Mouse (Mus musculus): ENCODE data around the gene Rcan1. TPM values are rescaled to one million over a fixed set of nuclear protein-coding genes. Genes with fewer than 3 reads are reported as not detected.

Gene Rcan1
- polyA plus RNA-seq, 1 experiment from 2014 or later = 47.4 TPM

GRCm38 (mm10) chr16:92498589-92498981, 27.9 kb upstream of the Rcan1 start:
- WGBS = under 1% methylated on average over 34 of the region's 34 CpGs
- Histone ChIP-seq H3K36me3 (no peaks in the 10 kb centered on the region), H3K9ac (replicated peaks) (peak overlapping the region; percentile 63), H3K4me1 (replicated peaks) (peaks cover 15% of the 10 kb centered on the region), H3K4me3 (replicated peaks) (peak overlapping the region; percentile 50), H3K27ac (no peak overlapping the region), H3K4me2 (replicated peaks) (peak overlapping the region; percentile 77), H3K27me3 (peaks cover 51% of the 10 kb centered on the region), H3K9me3 (no peaks in the 10 kb centered on the region)
- ATAC-seq = 0 out of 2 replicates have a peak, but pooled peaks have one; percentile 45

GRCm38 (mm10) chr16:92497851-92498588, 27.4 kb upstream of the Rcan1 start:
- Histone ChIP-seq H3K4me2 (replicated peaks) (peak overlapping the region; percentile 77), H3K36me3 (no peaks in the 10 kb centered on the region), H3K27me3 (peaks cover 51% of the 10 kb centered on the region), H3K4me3 (replicated peaks) (peak overlapping the region; percentile 50), H3K27ac (no peak overlapping the region), H3K9ac (replicated peaks) (peak overlapping the region; percentile 63; the same call in 1 of the 2 replicates), H3K9me3 (no peaks in the 10 kb centered on the region), H3K4me1 (replicated peaks) (peaks cover 15% of the 10 kb centered on the region)
- no peak for ATAC-seq
- 9% methylated on average over 26 of the region's 26 CpGs for WGBS

- ATAC-seq = no peak
- Histone ChIP-seq H3K27me3 (no peaks in the 10 kb centered on the region), H3K4me1 (replicated peaks) (no peaks in the 10 kb centered on the region), H3K4me2 (replicated peaks) (no peak overlapping the region), H3K27ac (no peak overlapping the region), H3K4me3 (replicated peaks) (no peak overlapping the region), H3K9me3 (no peaks in the 10 kb centered on the region), H3K36me3 (no peaks in the 10 kb centered on the region), H3K9ac (replicated peaks) (no peak overlapping the region)
- WGBS = 81% methylated on average over 9 of the region's 9 CpGs
Observed at GRCm38 (mm10) chr16:92489356-92489755, 18.7 kb upstream of the Rcan1 start.

GRCm38 (mm10) chr16:92488456-92488855, 17.8 kb upstream of the Rcan1 start:
- Histone ChIP-seq H3K9me3 (no peaks in the 10 kb centered on the region), H3K36me3 (no peaks in the 10 kb centered on the region), H3K4me2 (replicated peaks) (no peak overlapping the region), H3K27me3 (no peaks in the 10 kb centered on the region), H3K9ac (replicated peaks) (no peak overlapping the region), H3K4me1 (replicated peaks) (no peaks in the 10 kb centered on the region), H3K27ac (no peak overlapping the region), H3K4me3 (replicated peaks) (no peak overlapping the region)
- no peak for ATAC-seq
- WGBS = 89% methylated on average over 5 of the region's 5 CpGs

- no peaks in the 10 kb centered on the region for H3K36me3 ChIP-seq
Observed at GRCm38 (mm10) chr16:92487489-92487888, 16.8 kb upstream of the Rcan1 start.

GRCm38 (mm10) chr16:92487086-92487485, 16.4 kb upstream of the Rcan1 start:
- no peaks in the 10 kb centered on the region for H3K36me3 ChIP-seq
- H3K27ac ChIP-seq = no peak overlapping the region
- no peaks in the 10 kb centered on the region for H3K27me3 ChIP-seq
- H3K4me1 ChIP-seq (replicated peaks) = no peaks in the 10 kb centered on the region
- no peak overlapping the region for H3K4me2 ChIP-seq (replicated peaks)
- H3K9me3 ChIP-seq = no peaks in the 10 kb centered on the region
- ATAC-seq = no peak
- H3K4me3 ChIP-seq (replicated peaks) = no peak overlapping the region
- H3K9ac ChIP-seq (replicated peaks) = no peak overlapping the region
- WGBS = 88% methylated on average over 6 of the region's 6 CpGs

More at GRCm38 (mm10) chr16:92487489-92487888, 16.8 kb upstream of the Rcan1 start:
- no peaks in the 10 kb centered on the region for H3K4me1 ChIP-seq (replicated peaks)
- H3K9ac ChIP-seq (replicated peaks) = no peak overlapping the region
- 52% methylated on average over 4 of the region's 4 CpGs for WGBS
- ATAC-seq = no peak
- no peaks in the 10 kb centered on the region for H3K27me3 ChIP-seq
- no peak overlapping the region for H3K27ac ChIP-seq
- no peak overlapping the region for H3K4me2 ChIP-seq (replicated peaks)
- H3K9me3 ChIP-seq = no peaks in the 10 kb centered on the region
- H3K4me3 ChIP-seq (replicated peaks) = no peak overlapping the region

- Histone ChIP-seq H3K4me1 (replicated peaks) (no peaks in the 10 kb centered on the region), H3K4me3 (replicated peaks) (no peak within 1 kb of the TSS), H3K36me3 (no peaks in the 10 kb centered on the region), H3K27ac (no peak within 1 kb of the TSS), H3K27me3 (0 out of 2 replicates have a peak, but pooled peaks cover 3% of the 10 kb centered on the region), H3K9me3 (no peaks in the 10 kb centered on the region), H3K4me2 (replicated peaks) (no peak within 1 kb of the TSS), H3K9ac (replicated peaks) (no peak within 1 kb of the TSS)
- WGBS = 88% methylated on average over 5 of the region's 5 CpGs
- ATAC-seq = no peak
Observed at GRCm38 (mm10) chr16:92485436-92485835, 14.8 kb upstream of the Rcan1 start, which contains the start of gene Clic6. TSS of gene Clic6 (plus strand) at chr16:92485736.

- H3K4me1 ChIP-seq (replicated peaks) = 0 out of 2 replicates have a peak, but pooled peaks cover 5% of the 10 kb centered on the region
- no peak overlapping the region for H3K27ac ChIP-seq
- no peaks in the 10 kb centered on the region for H3K9me3 ChIP-seq
- no peaks in the 10 kb centered on the region for H3K36me3 ChIP-seq
- 0 out of 2 replicates have a peak overlapping the region, but pooled peaks have one; percentile 5 for H3K9ac ChIP-seq (replicated peaks)
- peak overlapping the region; percentile 52 for H3K4me2 ChIP-seq (replicated peaks)
- 8% methylated on average over 23 of the region's 23 CpGs for WGBS
- peak overlapping the region; percentile 22; the same call in 1 of the 2 replicates for H3K4me3 ChIP-seq (replicated peaks)
- ATAC-seq = peak; percentile 68
- H3K27me3 ChIP-seq = peaks cover 25% of the 10 kb centered on the region
Observed at GRCm38 (mm10) chr16:92478561-92479150, 8.0 kb upstream of the Rcan1 start.

- H3K9ac ChIP-seq (replicated peaks) = no peak overlapping the region
- H3K9me3 ChIP-seq = no peaks in the 10 kb centered on the region
- H3K4me3 ChIP-seq (replicated peaks) = no peak overlapping the region
- peaks cover 21% of the 10 kb centered on the region for H3K27me3 ChIP-seq
- WGBS = 61% methylated on average over 25 of the region's 25 CpGs
- no peak for ATAC-seq
- no peaks in the 10 kb centered on the region for H3K36me3 ChIP-seq
- no peak overlapping the region for H3K27ac ChIP-seq
- 0 out of 2 replicates have a peak, but pooled peaks cover 5% of the 10 kb centered on the region for H3K4me1 ChIP-seq (replicated peaks)
- H3K4me2 ChIP-seq (replicated peaks) = no peak overlapping the region
Observed at GRCm38 (mm10) chr16:92475093-92475860, 4.6 kb upstream of the Rcan1 start.

- 82% methylated on average over 3 of the region's 3 CpGs for WGBS
- Histone ChIP-seq H3K4me2 (replicated peaks) (no peak overlapping the region), H3K27me3 (0 out of 2 replicates have a peak, but pooled peaks cover 6% of the 10 kb centered on the region), H3K36me3 (no peaks in the 10 kb centered on the region), H3K4me1 (replicated peaks) (no peaks in the 10 kb centered on the region), H3K27ac (no peak overlapping the region), H3K9me3 (no peaks in the 10 kb centered on the region), H3K9ac (replicated peaks) (no peak overlapping the region), H3K4me3 (replicated peaks) (no peak overlapping the region)
- ATAC-seq = no peak
Observed at GRCm38 (mm10) chr16:92472898-92473297, 2.2 kb upstream of the Rcan1 start.

GRCm38 (mm10) chr16:92468459-92468858, 2.2 kb downstream of the Rcan1 start:
- no peak overlapping the region for H3K27ac ChIP-seq
- no peak overlapping the region for H3K4me2 ChIP-seq (replicated peaks)
- ATAC-seq = no peak
- no peaks in the 10 kb centered on the region for H3K27me3 ChIP-seq
- no peak overlapping the region for H3K4me3 ChIP-seq (replicated peaks)
- H3K9ac ChIP-seq (replicated peaks) = no peak overlapping the region
- 81% methylated on average over 14 of the region's 14 CpGs for WGBS
- H3K36me3 ChIP-seq = no peaks in the 10 kb centered on the region
- H3K9me3 ChIP-seq = no peaks in the 10 kb centered on the region
- H3K4me1 ChIP-seq (replicated peaks) = peaks cover 19% of the 10 kb centered on the region

GRCm38 (mm10) chr16:92467041-92467440, 3.6 kb downstream of the Rcan1 start:
- Histone ChIP-seq H3K27me3 (no peaks in the 10 kb centered on the region), H3K4me1 (replicated peaks) (peaks cover 22% of the 10 kb centered on the region), H3K27ac (no peak overlapping the region), H3K9ac (replicated peaks) (no peak overlapping the region), H3K4me3 (replicated peaks) (no peak overlapping the region), H3K36me3 (no peaks in the 10 kb centered on the region), H3K4me2 (replicated peaks) (no peak overlapping the region), H3K9me3 (no peaks in the 10 kb centered on the region)
- ATAC-seq = no peak
- 75% methylated on average over 5 of the region's 5 CpGs for WGBS

Data from midbrain, embryonic 13.5 days (tissue).